Mouse (Mus musculus) lung, postnatal 25 days (tissue): Measurements from ENCODE around the gene Rhoj.
A peak's percentile ranks its signal among the peaks of the same experiment; 100 is the strongest.
"Not testable (repeated sequence)": the region's sequence is repeated elsewhere in the genome, so short reads cannot be mapped to it uniquely, and the experiment has no call there.

Experiments used
- DNase-seq: peaks from one replicate; pipeline ENCODE4 v3.0.0; 2022; ENCODE audit warnings: low spot score

Rhoj gene

GRCm38 (mm10) chr12:75391526-75391925 is 83.4 kb downstream of the Rhoj start:
- DNase-seq = no peak

GRCm38 (mm10) chr12:75394011-75394773 is 86.1 kb downstream of the Rhoj start:
- no peak for DNase-seq

- DNase-seq = no peak
Measured at GRCm38 (mm10) chr12:75396616-75397015, 88.5 kb downstream of the Rhoj start.

DNA sequence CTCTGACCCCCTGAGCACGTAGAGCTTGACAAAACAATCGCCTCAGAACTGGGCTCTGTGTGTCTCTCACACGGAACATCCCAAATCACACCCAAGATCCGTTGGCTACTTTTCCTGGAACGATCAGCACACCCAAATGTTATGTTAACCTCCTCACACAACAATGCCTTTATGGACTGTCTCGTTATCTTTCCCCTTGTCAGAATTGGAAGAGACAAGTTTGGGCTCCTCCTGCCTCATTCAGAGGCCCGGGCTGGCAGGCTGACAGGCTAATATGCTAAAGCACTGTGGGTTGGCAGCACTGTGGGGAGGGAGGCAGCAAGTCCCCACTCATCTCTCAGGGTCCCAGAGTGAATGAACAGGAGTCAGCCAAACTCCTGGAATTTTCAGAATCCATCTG is 89.0 kb downstream of the Rhoj start:
- DNase-seq = peak; percentile 42

GRCm38 (mm10) chr12:75412964-75413363 is 104.8 kb downstream of the Rhoj start:
- DNase-seq = peak; percentile 64

DNA sequence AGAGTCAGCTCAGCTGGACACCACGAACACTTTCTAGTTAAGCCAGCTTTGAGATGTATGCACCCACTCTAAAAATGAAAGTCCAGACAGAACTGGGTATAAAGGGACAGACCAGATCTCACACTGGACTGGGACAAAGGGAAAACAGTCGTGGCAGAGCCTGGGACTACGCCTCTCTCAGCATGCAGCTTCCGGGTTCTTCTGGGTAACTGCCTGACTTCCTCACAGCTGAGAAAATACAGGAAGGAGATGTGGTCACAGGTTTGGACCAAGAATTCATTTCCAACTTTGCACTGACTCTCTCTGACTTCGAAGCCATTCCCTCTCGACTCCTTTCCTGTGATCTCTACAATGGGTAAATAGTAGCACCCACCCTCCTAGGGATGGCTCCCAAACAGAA is 106.9 kb downstream of the Rhoj start:
- DNase-seq = peak; percentile 11

GRCm38 (mm10) chr12:75416681-75417080 is 108.6 kb downstream of the Rhoj start, which contains the start of gene Gphb5:
Gene Gphb5 (minus strand): TSS chr12:75416781.
- no peak for DNase-seq

GRCm38 (mm10) chr12:75424359-75424758 is 116.2 kb downstream of the Rhoj start:
- DNase-seq = no peak

GRCm38 (mm10) chr12:75424817-75425216 is 116.7 kb downstream of the Rhoj start:
- DNase-seq = no peak

DNA sequence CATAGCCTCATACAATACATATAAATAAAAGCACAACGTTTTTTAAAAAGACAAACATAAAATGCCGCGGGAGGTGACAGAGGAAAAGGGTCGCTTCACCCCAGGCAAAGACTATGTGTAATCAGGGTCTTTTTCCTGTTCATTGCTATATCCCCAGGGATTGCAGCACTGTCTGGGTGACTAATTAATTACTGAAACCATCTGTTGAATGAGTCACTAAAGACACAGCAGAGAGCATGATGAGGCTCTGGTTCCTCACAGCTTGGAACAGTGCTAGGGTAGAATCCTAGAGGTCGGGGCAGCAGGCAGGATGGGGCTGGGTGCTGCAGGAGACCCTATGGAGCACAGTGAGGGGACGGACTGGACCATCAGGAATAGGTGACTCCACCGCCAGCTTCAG is 117.8 kb downstream of the Rhoj start:
- no peak for DNase-seq

GRCm38 (mm10) chr12:75428719-75429118 is 120.6 kb downstream of the Rhoj start:
- DNase-seq = no peak

- DNase-seq = no peak
Measured at GRCm38 (mm10) chr12:75429685-75430396, 121.7 kb downstream of the Rhoj start.

- not testable (repeated sequence) for DNase-seq
Measured at GRCm38 (mm10) chr12:75432400-75432799, 124.3 kb downstream of the Rhoj start.

DNA sequence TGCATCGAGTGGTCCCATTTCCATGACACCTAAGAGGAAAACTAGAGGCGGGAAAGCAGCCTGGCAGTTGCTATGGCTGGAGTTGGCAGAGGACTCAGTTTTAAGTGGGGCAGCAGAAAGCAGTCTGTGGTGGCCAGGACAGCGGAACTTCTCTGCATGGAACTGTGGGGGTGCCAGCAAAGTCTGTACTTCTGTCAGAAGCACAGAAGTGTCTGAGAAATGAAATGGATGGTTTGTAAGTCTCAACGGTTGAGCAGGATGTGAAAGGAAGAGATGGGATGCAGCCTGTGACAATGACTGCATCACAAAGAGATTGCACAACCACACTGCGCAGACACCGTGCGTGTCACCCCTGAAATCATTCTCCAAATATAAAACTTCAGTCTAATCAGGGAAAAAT is 138.1 kb downstream of the Rhoj start:
- DNase-seq = peak; percentile 35

- DNase-seq = peak; percentile 66
Measured at GRCm38 (mm10) chr12:75448921-75449320, 140.8 kb downstream of the Rhoj start.

DNA sequence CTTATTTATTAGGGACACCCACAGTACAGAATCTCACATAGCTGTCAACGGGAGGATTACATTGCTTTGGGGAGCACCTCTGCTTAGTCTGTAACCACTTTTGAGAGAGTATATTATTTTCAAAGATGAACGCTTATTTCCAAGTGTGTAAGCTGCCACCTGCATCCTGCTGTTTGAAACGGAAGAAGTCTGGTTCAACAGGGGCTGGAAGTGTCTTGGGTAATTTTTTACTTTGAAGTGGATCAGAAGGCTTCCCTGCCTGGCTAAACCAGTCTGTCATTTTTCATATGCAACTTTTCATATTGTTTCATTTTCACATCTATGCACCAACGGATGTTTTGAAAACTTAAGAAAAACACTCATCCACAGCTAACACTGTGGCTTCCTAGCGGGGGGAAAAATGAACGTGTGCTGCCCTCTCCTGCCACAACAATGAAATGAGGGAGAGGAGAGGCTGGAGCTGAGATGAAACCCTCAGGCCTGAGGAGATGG is 141.4 kb downstream of the Rhoj start:
- peak; percentile 43 for DNase-seq

DNA sequence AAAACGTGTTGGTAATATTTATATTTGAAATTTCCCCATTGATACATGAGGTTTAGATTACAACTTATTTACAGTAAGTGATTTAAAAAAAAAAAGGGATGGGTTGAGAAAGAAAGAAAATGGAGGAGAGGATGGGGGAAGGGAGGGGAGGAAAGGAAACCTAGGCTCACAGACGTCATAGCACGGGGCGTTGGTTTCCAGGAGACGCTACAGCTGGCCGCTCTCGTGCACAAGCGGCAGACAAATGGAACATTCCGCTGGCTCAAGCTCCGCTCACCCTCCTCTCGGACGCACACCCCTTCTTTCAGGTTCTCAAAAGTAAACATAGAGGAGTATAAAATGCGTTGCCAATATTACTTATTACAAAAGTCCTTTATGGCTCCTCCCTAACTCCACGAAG is 141.9 kb downstream of the Rhoj start:
- DNase-seq = peak; percentile 71

DNA sequence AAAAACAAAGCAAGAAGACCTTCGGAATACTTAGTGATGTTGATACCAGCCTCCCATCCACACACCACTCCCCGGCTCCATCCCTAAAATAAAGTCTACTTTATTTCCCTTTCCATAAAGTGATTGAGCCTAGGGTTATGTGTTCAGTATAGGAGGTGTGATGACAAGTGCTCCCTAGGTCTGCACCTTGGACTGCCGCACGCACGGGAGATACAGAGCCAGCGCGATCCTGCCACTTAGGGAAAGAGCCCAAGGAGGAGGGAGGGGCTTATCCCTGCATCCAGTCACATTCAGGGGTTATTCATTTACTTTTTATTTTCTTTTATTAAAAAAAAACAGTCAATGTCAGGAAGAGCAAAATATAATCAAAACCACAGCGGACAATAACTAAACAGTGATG is 142.5 kb downstream of the Rhoj start:
- DNase-seq = no peak
